Mouse (Mus musculus): Measurements from ENCODE around the gene Stoml1.
"Not testable (repeated sequence)": the region's sequence is repeated elsewhere in the genome, so short reads cannot be mapped to it uniquely, and the experiment has no call there.

Stoml1 gene

GRCm38 (mm10) chr9:58241780-58242485 lies 11.0 kb upstream of the Stoml1 start:
- no peak for DNase-seq (ENCODE audit: low read depth, low spot score)

GRCm38 (mm10) chr9:58242696-58243095 lies 10.3 kb upstream of the Stoml1 start:
- no peak for DNase-seq (ENCODE audit: low read depth, low spot score)

- DNase-seq (ENCODE audit: low read depth, low spot score) = no peak
Observed at GRCm38 (mm10) chr9:58243696-58244095, 9.3 kb upstream of the Stoml1 start.

- no peak for DNase-seq (ENCODE audit: low read depth, low spot score)
Observed at GRCm38 (mm10) chr9:58246083-58246591, 6.8 kb upstream of the Stoml1 start.

- no peak for DNase-seq (ENCODE audit: low read depth, low spot score)
Observed at GRCm38 (mm10) chr9:58247064-58247759, 5.8 kb upstream of the Stoml1 start.

GRCm38 (mm10) chr9:58248746-58249413 lies 4.1 kb upstream of the Stoml1 start:
- DNase-seq (ENCODE audit: low read depth, low spot score) = no peak

GRCm38 (mm10) chr9:58249592-58250192 lies 3.3 kb upstream of the Stoml1 start, which contains the start of gene Pml:
Gene Pml, minus strand, starts transcription at chr9:58249786.
- DNase-seq (ENCODE audit: low read depth, low spot score) = no peak

- no peak for DNase-seq (ENCODE audit: low read depth, low spot score)
Observed at GRCm38 (mm10) chr9:58250322-58250721, 2.6 kb upstream of the Stoml1 start.

- DNase-seq (ENCODE audit: low read depth, low spot score) = not testable (repeated sequence)
Observed at GRCm38 (mm10) chr9:58250730-58251129, 2.2 kb upstream of the Stoml1 start.

GRCm38 (mm10) chr9:58253805-58254122 lies 800 bp downstream of the Stoml1 start:
- DNase-seq (ENCODE audit: low read depth, low spot score) = not testable (repeated sequence)

GRCm38 (mm10) chr9:58255105-58255504 lies 2.1 kb downstream of the Stoml1 start:
- no peak for DNase-seq (ENCODE audit: low read depth, low spot score)

GRCm38 (mm10) chr9:58255704-58256685 lies 3.0 kb downstream of the Stoml1 start:
- no peak for DNase-seq (ENCODE audit: low read depth, low spot score)

GRCm38 (mm10) chr9:58262507-58262906 lies 9.5 kb downstream of the Stoml1 start:
- no peak for DNase-seq (ENCODE audit: low read depth, low spot score)

GRCm38 (mm10) chr9:58265368-58265767 lies 12.4 kb downstream of the Stoml1 start:
- DNase-seq (ENCODE audit: low read depth, low spot score) = no peak

- DNase-seq (ENCODE audit: low read depth, low spot score) = no peak
Observed at GRCm38 (mm10) chr9:58266571-58267011, 13.6 kb downstream of the Stoml1 start.

- DNase-seq (ENCODE audit: low read depth, low spot score) = no peak
Observed at GRCm38 (mm10) chr9:58267046-58267445, 14.1 kb downstream of the Stoml1 start.

- DNase-seq (ENCODE audit: low read depth, low spot score) = peak; percentile 46
Observed at GRCm38 (mm10) chr9:58268384-58269313, 15.7 kb downstream of the Stoml1 start.

GRCm38 (mm10) chr9:58270081-58270480 lies 17.1 kb downstream of the Stoml1 start:
- no peak for DNase-seq (ENCODE audit: low read depth, low spot score)

GRCm38 (mm10) chr9:58271109-58271508 lies 18.1 kb downstream of the Stoml1 start:
- DNase-seq (ENCODE audit: low read depth, low spot score) = no peak

GRCm38 (mm10) chr9:58271551-58271950 lies 18.6 kb downstream of the Stoml1 start:
- not testable (repeated sequence) for DNase-seq (ENCODE audit: low read depth, low spot score)

Measured in retina, adult 2 months (tissue).